Mouse (Mus musculus): Measurements from ENCODE around the gene Col15a1. TPM values are rescaled to one million over a fixed set of nuclear protein-coding genes. Genes with fewer than 3 reads are reported as not detected.
A peak's percentile ranks its signal among the peaks of the same experiment; 100 is the strongest.

Gene Col15a1
- total RNA-seq, 2 experiments from 2014 or later: 10.4 to 13.8 TPM

DNA sequence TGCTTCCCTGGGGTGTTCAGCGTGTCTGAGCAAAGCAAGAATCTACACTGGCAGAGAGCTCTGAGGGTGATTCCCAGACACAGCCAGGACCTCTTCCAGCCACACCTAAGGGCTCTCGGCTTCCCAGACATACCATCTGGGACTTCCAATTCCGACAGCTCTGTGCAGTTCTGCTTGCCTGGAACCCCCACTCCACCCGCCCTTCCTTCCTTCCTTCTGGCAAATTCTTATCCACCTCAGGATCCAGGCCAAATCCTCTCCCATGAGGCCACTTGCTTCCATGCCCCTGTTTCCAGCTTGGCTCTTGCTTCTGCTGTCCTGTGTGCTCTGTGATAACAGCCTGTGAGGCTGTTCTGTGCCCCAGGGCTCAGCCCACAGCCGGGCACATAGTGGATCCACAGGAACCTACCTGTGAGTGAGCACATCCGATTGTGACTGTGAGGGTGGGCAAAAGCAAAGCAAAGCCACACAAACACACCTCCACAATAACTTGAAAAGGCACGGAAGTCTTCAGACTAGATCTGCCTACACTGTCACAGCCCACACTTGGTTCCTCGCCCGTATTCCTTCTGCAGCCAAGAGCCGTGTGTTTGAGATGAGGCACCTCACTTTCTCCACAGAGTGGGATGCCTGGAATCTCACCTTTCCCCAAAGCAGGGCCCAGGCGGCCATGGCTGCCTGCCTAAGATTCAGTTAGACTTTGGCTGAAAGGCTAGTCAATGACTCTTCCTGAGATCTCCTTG is 43.9 kb downstream of the Col15a1 start:
- intact Hi-C loops (cut with DNase I): loop anchor here (5.0 kb wide), 1 partner anchor 130 kb away; no protein-coding TSS in a partner anchor
- no peak for DNase-seq (ENCODE audit: extremely low spot score in 1 of 2, low spot score in 2 of 2)

GRCm38 (mm10) chr4:47252627-47253026 is 44.7 kb downstream of the Col15a1 start:
- intact Hi-C loops (cut with DNase I): loop anchor here (5.0 kb wide), 1 partner anchor 130 kb away; no protein-coding TSS in a partner anchor
- no peak for DNase-seq (ENCODE audit: extremely low spot score in 1 of 2, low spot score in 2 of 2)

DNA sequence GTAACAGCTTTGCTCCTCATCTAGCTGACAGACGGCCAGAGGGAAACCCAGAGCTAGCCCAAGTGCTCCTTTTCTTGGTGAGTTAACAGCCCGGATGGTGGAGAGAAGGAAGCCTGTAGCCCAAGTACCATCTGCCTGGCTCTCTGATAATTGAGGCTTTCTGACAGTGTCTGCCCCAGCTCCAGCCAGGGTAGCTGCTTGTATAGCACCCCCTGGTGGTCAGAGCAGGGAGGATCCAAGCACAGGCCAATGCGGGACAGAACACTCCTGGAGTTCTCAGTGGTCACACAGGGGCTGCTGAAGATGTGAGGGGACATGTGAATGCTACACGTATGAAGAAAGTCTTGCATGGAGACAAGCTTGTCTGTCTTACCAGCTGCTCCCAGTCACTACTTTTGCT is 47.7 kb downstream of the Col15a1 start:
- DNase-seq (ENCODE audit: extremely low spot score in 1 of 2, low spot score in 2 of 2): peak in 1 of 2 experiments; percentile 79
- intact Hi-C loops (cut with DNase I): no loop called here

- no peak for DNase-seq (ENCODE audit: extremely low spot score in 1 of 2, low spot score in 2 of 2)
- intact Hi-C loops (cut with DNase I): no loop called here
Observed at GRCm38 (mm10) chr4:47258201-47258600, 50.2 kb downstream of the Col15a1 start.

GRCm38 (mm10) chr4:47261049-47261448 is 53.1 kb downstream of the Col15a1 start:
- intact Hi-C loops (cut with DNase I): no loop called here
- no peak for DNase-seq (ENCODE audit: extremely low spot score in 1 of 2, low spot score in 2 of 2)

DNA sequence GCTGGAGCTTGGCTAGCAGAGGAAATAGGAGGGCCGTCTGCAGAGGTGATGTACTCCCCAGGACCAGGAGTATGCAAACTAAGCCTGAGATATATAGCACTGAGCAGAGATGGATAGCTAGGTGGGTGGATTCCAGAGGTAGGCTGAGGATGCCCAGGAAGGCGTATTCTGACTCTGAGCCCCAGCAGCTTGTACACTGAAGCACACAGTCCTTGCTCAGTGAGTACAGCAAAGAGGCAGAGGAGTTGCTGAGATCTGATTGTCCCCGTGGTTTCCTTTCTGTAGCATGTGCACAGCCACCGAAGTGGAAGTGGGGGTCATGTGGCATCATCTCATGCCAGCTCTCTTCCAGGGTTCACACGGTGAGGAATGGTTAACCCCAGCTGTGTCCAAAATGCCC is 54.0 kb downstream of the Col15a1 start:
- intact Hi-C loops (cut with DNase I): no loop called here
- DNase-seq (ENCODE audit: extremely low spot score in 1 of 2, low spot score in 2 of 2): no peak

DNA sequence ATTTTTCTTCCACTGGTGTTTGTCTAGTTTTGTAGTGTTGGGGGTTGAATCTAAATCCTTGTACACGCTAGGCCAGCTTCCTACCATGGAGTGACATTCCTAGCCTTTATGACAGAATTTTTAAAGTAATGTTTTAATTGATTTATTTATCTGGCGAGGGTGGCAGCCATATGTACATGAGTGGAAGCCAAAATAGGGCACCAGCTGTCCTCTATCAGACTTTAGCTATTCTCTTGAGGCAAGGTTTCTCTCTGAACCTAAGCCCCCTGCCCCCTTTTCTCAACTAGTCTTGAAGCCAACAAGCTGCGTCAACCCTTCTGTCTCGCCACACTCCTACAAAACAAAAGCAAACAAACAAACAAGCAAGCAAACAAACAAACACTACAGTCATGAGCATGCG is 57.6 kb downstream of the Col15a1 start:
- intact Hi-C loops (cut with DNase I): no loop called here
- DNase-seq (ENCODE audit: extremely low spot score in 1 of 2, low spot score in 2 of 2): no peak

DNA sequence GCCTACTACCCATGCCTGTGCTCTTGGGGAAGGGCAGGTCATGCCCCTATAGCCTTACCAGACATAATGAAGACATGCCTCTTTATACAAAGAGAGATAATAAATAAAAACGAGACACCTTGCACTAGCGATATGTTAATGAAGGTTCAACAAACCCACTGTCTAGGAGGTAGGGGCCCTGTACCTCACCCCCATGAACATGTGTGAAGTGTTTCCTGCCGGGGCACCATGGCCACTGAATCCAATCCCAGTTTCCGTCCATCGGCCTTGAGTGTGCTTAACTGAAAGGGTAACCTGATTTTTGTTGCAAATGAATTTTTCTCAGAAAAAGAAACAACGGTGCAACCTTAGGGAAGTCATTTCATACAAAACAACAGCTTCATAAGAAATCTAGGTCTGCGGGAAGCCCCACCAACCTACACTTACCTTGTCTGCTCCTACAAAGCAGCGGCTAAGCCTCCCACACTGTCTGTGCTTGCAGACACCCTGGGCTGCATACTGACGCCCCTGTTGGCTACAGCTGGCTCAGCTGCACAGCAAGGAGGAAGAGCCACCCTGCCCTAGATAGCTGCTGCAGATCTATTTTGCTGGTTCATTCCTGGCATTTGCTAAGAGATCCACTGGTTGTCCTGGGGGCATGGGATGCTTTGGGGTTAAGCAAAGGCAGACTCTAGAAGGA is 64.6 kb downstream of the Col15a1 start:
- DNase-seq (ENCODE audit: extremely low spot score in 1 of 2, low spot score in 2 of 2): no peak
- intact Hi-C loops (cut with DNase I): no loop called here

GRCm38 (mm10) chr4:47273795-47274194 is 65.8 kb downstream of the Col15a1 start:
- intact Hi-C loops (cut with DNase I): no loop called here
- DNase-seq (ENCODE audit: extremely low spot score in 1 of 2, low spot score in 2 of 2): no peak

DNA sequence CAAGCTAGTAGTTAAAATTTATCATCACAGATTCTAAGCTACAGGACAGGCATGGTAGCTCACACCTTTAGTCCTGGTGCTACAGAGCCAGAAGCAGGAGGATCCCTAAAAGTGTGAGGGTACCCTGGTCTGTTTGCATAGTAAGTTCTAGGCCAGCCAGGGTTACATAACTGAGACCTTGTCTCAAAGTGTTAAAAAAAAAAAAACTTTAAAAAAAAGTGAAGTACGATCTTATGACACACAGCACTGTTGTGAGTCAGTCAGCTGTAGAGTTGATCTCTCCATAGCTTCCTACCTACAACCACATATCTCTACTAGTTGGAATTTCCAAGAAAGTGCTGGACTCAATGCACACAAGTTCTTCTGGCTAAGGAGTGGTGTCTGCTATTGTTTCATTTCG is 67.0 kb downstream of the Col15a1 start:
- DNase-seq (ENCODE audit: extremely low spot score in 1 of 2, low spot score in 2 of 2): no peak
- intact Hi-C loops (cut with DNase I): no loop called here

- intact Hi-C loops (cut with DNase I): no loop called here
- no peak for DNase-seq (ENCODE audit: extremely low spot score in 1 of 2, low spot score in 2 of 2)
Observed at GRCm38 (mm10) chr4:47278397-47278796, 70.4 kb downstream of the Col15a1 start.

GRCm38 (mm10) chr4:47279085-47279707 is 71.2 kb downstream of the Col15a1 start:
- DNase-seq (ENCODE audit: extremely low spot score in 1 of 2, low spot score in 2 of 2): no peak
- intact Hi-C loops (cut with DNase I): no loop called here

DNA sequence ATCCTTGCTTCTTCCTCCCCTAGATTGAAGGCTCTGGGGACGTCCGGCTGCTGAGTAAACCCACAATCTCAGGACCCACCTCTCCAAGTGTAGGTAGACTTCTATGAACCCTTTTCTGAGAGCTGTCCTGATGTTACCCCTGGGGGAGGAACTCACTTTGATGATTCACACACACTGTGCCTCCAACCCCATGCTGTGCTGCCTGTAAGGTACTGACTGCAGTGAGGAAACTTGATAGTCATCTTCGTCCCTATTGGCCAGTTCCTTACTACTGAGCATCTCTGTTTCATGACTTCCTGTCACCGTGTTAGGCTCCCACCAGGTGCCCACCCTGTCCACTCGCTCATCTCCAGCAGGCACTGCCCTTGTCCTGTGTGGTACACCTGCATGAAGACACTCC is 72.2 kb downstream of the Col15a1 start:
- intact Hi-C loops (cut with DNase I): no loop called here
- DNase-seq (ENCODE audit: extremely low spot score in 1 of 2, low spot score in 2 of 2): no peak

- intact Hi-C loops (cut with DNase I): no loop called here
- DNase-seq (ENCODE audit: extremely low spot score in 1 of 2, low spot score in 2 of 2): peak in 1 of 2 experiments; percentile 27
Observed at GRCm38 (mm10) chr4:47281920-47282682, 74.1 kb downstream of the Col15a1 start.

DNA sequence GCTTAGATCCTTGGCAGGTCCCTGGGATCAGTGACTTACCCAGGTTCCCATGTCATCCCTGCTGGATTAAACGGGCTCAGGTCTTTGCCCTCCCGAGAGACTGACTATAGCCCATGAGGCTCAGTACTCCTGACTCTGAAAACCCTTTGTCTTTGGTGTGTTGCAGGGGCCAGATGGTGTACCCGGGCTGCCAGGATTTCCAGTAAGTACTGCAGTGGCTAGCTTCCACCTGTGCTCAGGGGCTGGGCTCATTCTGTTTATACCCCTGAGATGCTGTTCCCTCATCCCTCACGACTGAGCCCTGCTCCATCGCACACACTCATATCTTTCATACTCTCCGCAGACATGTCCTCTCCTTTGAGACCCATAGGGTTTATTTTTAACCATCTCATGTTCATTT is 76.3 kb downstream of the Col15a1 start:
- intact Hi-C loops (cut with DNase I): no loop called here
- DNase-seq (ENCODE audit: extremely low spot score in 1 of 2, low spot score in 2 of 2): no peak

GRCm38 (mm10) chr4:47284874-47285273 is 76.9 kb downstream of the Col15a1 start:
- DNase-seq (ENCODE audit: extremely low spot score in 1 of 2, low spot score in 2 of 2): no peak
- intact Hi-C loops (cut with DNase I): no loop called here

GRCm38 (mm10) chr4:47286599-47287147 is 78.7 kb downstream of the Col15a1 start:
- intact Hi-C loops (cut with DNase I): no loop called here
- no peak for DNase-seq (ENCODE audit: extremely low spot score in 1 of 2, low spot score in 2 of 2)

GRCm38 (mm10) chr4:47287468-47287867 is 79.5 kb downstream of the Col15a1 start:
- DNase-seq (ENCODE audit: extremely low spot score in 1 of 2, low spot score in 2 of 2): no peak
- intact Hi-C loops (cut with DNase I): no loop called here

- DNase-seq (ENCODE audit: extremely low spot score in 1 of 2, low spot score in 2 of 2): no peak
- intact Hi-C loops (cut with DNase I): no loop called here
Observed at GRCm38 (mm10) chr4:47288306-47288705, 80.3 kb downstream of the Col15a1 start.

Data from left cerebral cortex, postnatal 10 days (tissue).